Mouse (Mus musculus): ENCODE measurements around the gene Mical3.

The Mical3 gene

GRCm38 (mm10) chr6:121130773-121131172 is at the start of gene Mical3:
Gene Mical3, minus strand, starts transcription at chr6:121130999.
- DNase-seq (ENCODE audit: low spot score), result peak; percentile 57

GRCm38 (mm10) chr6:121179846-121180245 is 49.0 kb upstream of the Mical3 start:
- no peak for DNase-seq (ENCODE audit: low spot score)

GRCm38 (mm10) chr6:121178700-121179358 is 48.0 kb upstream of the Mical3 start:
- DNase-seq (ENCODE audit: low spot score), result no peak

GRCm38 (mm10) chr6:121177118-121177708 is 46.4 kb upstream of the Mical3 start:
- no peak for DNase-seq (ENCODE audit: low spot score)

GRCm38 (mm10) chr6:121176731-121177098 is 45.9 kb upstream of the Mical3 start:
- no peak for DNase-seq (ENCODE audit: low spot score)

- no peak for DNase-seq (ENCODE audit: low spot score)
These were observed 45.4 kb upstream of the Mical3 start for GRCm38 (mm10) chr6:121176011-121176730.

GRCm38 (mm10) chr6:121174761-121175160 is 44.0 kb upstream of the Mical3 start:
- DNase-seq (ENCODE audit: low spot score), result no peak

- DNase-seq (ENCODE audit: low spot score), result no peak
These were observed 42.7 kb upstream of the Mical3 start for GRCm38 (mm10) chr6:121173471-121173870.

GRCm38 (mm10) chr6:121171102-121171501 is 40.3 kb upstream of the Mical3 start:
- peak; percentile 63 for DNase-seq (ENCODE audit: low spot score)

GRCm38 (mm10) chr6:121167381-121167975 is 36.7 kb upstream of the Mical3 start:
- no peak for DNase-seq (ENCODE audit: low spot score)

- no peak for DNase-seq (ENCODE audit: low spot score)
These were observed 35.3 kb upstream of the Mical3 start for GRCm38 (mm10) chr6:121166098-121166552.

- DNase-seq (ENCODE audit: low spot score), result no peak
These were observed 31.8 kb upstream of the Mical3 start for GRCm38 (mm10) chr6:121162616-121163015.

GRCm38 (mm10) chr6:121160126-121160525 is 29.3 kb upstream of the Mical3 start:
- DNase-seq (ENCODE audit: low spot score), result no peak

- DNase-seq (ENCODE audit: low spot score), result no peak
These were observed 28.8 kb upstream of the Mical3 start for GRCm38 (mm10) chr6:121159616-121160015.

GRCm38 (mm10) chr6:121156030-121156429 is 25.2 kb upstream of the Mical3 start:
- DNase-seq (ENCODE audit: low spot score), result peak; percentile 50

GRCm38 (mm10) chr6:121154451-121155300 is 23.9 kb upstream of the Mical3 start:
- DNase-seq (ENCODE audit: low spot score), result no peak

GRCm38 (mm10) chr6:121153177-121153576 is 22.4 kb upstream of the Mical3 start:
- no peak for DNase-seq (ENCODE audit: low spot score)

- peak; percentile 75 for DNase-seq (ENCODE audit: low spot score)
These were observed 20.9 kb upstream of the Mical3 start for GRCm38 (mm10) chr6:121151732-121152131.

GRCm38 (mm10) chr6:121150126-121150525 is 19.3 kb upstream of the Mical3 start:
- no peak for DNase-seq (ENCODE audit: low spot score)

- no peak for DNase-seq (ENCODE audit: low spot score)
These were observed 18.6 kb upstream of the Mical3 start for GRCm38 (mm10) chr6:121149420-121149819.

GRCm38 (mm10) chr6:121148360-121148759 is 17.6 kb upstream of the Mical3 start:
- no peak for DNase-seq (ENCODE audit: low spot score)

- DNase-seq (ENCODE audit: low spot score), result no peak
These were observed 16.0 kb upstream of the Mical3 start for GRCm38 (mm10) chr6:121146798-121147197.
